Mouse (Mus musculus): Measurements from ENCODE around the gene Atp6v1e1. TPM values are rescaled to one million over a fixed set of nuclear protein-coding genes. Genes with fewer than 3 reads are reported as not detected.
A peak's percentile ranks its signal among the peaks of the same experiment; 100 is the strongest.

Atp6v1e1 gene
- polyA plus RNA-seq, 1 experiment from 2014 or later: 248 TPM

- no peak for ATAC-seq
- 97% methylated on average over 7 of the region's 7 CpGs for WGBS
- Histone ChIP-seq H3K27ac (ENCODE audit: low read length) (no peak overlapping the region), H3K27me3 (replicated peaks; ENCODE audit: control insufficient read depth, insufficient read depth, low read length) (no peaks in the 10 kb centered on the region), H3K36me3 (ENCODE audit: control insufficient read depth, insufficient read depth) (no peaks in the 10 kb centered on the region), H3K9ac (replicated peaks; ENCODE audit: low read depth, low read length) (no peak overlapping the region), H3K9me3 (ENCODE audit: control insufficient read depth, low read length) (no peaks in the 10 kb centered on the region), H3K4me2 (ENCODE audit: low read length) (no peak overlapping the region), H3K4me1 (replicated peaks; ENCODE audit: control insufficient read depth, insufficient read depth, low read length) (peaks cover 13% of the 10 kb centered on the region), H3K4me3 (replicated peaks; ENCODE audit: low read length) (no peak overlapping the region)
Observed at GRCm38 (mm10) chr6:120840258-120840657, 17.7 kb upstream of the Atp6v1e1 start.

- Histone ChIP-seq H3K4me1 (replicated peaks; ENCODE audit: control insufficient read depth, insufficient read depth, low read length) (peaks cover 13% of the 10 kb centered on the region), H3K27ac (ENCODE audit: low read length) (no peak overlapping the region), H3K9ac (replicated peaks; ENCODE audit: low read depth, low read length) (no peak overlapping the region; the same call in 1 of the 2 replicates), H3K4me2 (ENCODE audit: low read length) (peak overlapping the region; percentile 70), H3K27me3 (replicated peaks; ENCODE audit: control insufficient read depth, insufficient read depth, low read length) (no peaks in the 10 kb centered on the region), H3K9me3 (ENCODE audit: control insufficient read depth, low read length) (no peaks in the 10 kb centered on the region), H3K36me3 (ENCODE audit: control insufficient read depth, insufficient read depth) (no peaks in the 10 kb centered on the region), H3K4me3 (replicated peaks; ENCODE audit: low read length) (peak overlapping the region; percentile 88)
- whole genome bisulfite sequencing: 82% methylated on average over 1 of the region's 1 CpGs
- no peak for ATAC-seq
Observed at GRCm38 (mm10) chr6:120837152-120837530, 14.5 kb upstream of the Atp6v1e1 start.

GRCm38 (mm10) chr6:120836389-120837151, 14.0 kb upstream of the Atp6v1e1 start:
- Histone ChIP-seq H3K9ac (replicated peaks; ENCODE audit: low read depth, low read length) (peak overlapping the region; percentile 95), H3K36me3 (ENCODE audit: control insufficient read depth, insufficient read depth) (no peaks in the 10 kb centered on the region), H3K9me3 (ENCODE audit: control insufficient read depth, low read length) (no peaks in the 10 kb centered on the region), H3K27me3 (replicated peaks; ENCODE audit: control insufficient read depth, insufficient read depth, low read length) (no peaks in the 10 kb centered on the region), H3K27ac (ENCODE audit: low read length) (peak overlapping the region; percentile 91), H3K4me2 (ENCODE audit: low read length) (peak overlapping the region; percentile 70), H3K4me1 (replicated peaks; ENCODE audit: control insufficient read depth, insufficient read depth, low read length) (peaks cover 13% of the 10 kb centered on the region), H3K4me3 (replicated peaks; ENCODE audit: low read length) (peak overlapping the region; percentile 88)
- peak; percentile 78 for ATAC-seq
- WGBS: 3% methylated on average over 37 of the region's 37 CpGs

GRCm38 (mm10) chr6:120835474-120836374, 13.1 kb upstream of the Atp6v1e1 start, which contains the start of gene Bcl2l13:
Gene Bcl2l13 (plus strand): TSS chr6:120836212.
- Histone ChIP-seq H3K27ac (ENCODE audit: low read length) (peak within 1 kb of the TSS; percentile 91), H3K9me3 (ENCODE audit: control insufficient read depth, low read length) (no peaks in the 10 kb centered on the region), H3K36me3 (ENCODE audit: control insufficient read depth, insufficient read depth) (no peaks in the 10 kb centered on the region), H3K4me2 (ENCODE audit: low read length) (peak within 1 kb of the TSS; percentile 74), H3K27me3 (replicated peaks; ENCODE audit: control insufficient read depth, insufficient read depth, low read length) (no peaks in the 10 kb centered on the region), H3K4me3 (replicated peaks; ENCODE audit: low read length) (peak within 1 kb of the TSS; percentile 88), H3K4me1 (replicated peaks; ENCODE audit: control insufficient read depth, insufficient read depth, low read length) (peaks cover 13% of the 10 kb centered on the region), H3K9ac (replicated peaks; ENCODE audit: low read depth, low read length) (peak within 1 kb of the TSS; percentile 95)
- ATAC-seq: peak; percentile 95
- WGBS: 5% methylated on average over 40 of the region's 40 CpGs

GRCm38 (mm10) chr6:120834766-120835321, 12.3 kb upstream of the Atp6v1e1 start:
- H3K27me3 ChIP-seq (replicated peaks; ENCODE audit: control insufficient read depth, insufficient read depth, low read length): no peaks in the 10 kb centered on the region
- ATAC-seq: no peak
- H3K9me3 ChIP-seq (ENCODE audit: control insufficient read depth, low read length): no peaks in the 10 kb centered on the region
- H3K4me3 ChIP-seq (replicated peaks; ENCODE audit: low read length): no peak overlapping the region
- H3K4me2 ChIP-seq (ENCODE audit: low read length): no peak overlapping the region
- H3K36me3 ChIP-seq (ENCODE audit: control insufficient read depth, insufficient read depth): no peaks in the 10 kb centered on the region
- H3K27ac ChIP-seq (ENCODE audit: low read length): no peak overlapping the region
- H3K9ac ChIP-seq (replicated peaks; ENCODE audit: low read depth, low read length): no peak overlapping the region
- WGBS: 92% methylated on average over 4 of the region's 4 CpGs
- peaks cover 13% of the 10 kb centered on the region for H3K4me1 ChIP-seq (replicated peaks; ENCODE audit: control insufficient read depth, insufficient read depth, low read length)

GRCm38 (mm10) chr6:120832097-120832496, 9.5 kb upstream of the Atp6v1e1 start:
- no peak overlapping the region for H3K4me2 ChIP-seq (ENCODE audit: low read length)
- H3K4me1 ChIP-seq (replicated peaks; ENCODE audit: control insufficient read depth, insufficient read depth, low read length): peaks cover 7% of the 10 kb centered on the region
- no peak overlapping the region for H3K27ac ChIP-seq (ENCODE audit: low read length)
- no peaks in the 10 kb centered on the region for H3K9me3 ChIP-seq (ENCODE audit: control insufficient read depth, low read length)
- WGBS: 79% methylated on average over 4 of the region's 4 CpGs
- no peaks in the 10 kb centered on the region for H3K27me3 ChIP-seq (replicated peaks; ENCODE audit: control insufficient read depth, insufficient read depth, low read length)
- H3K9ac ChIP-seq (replicated peaks; ENCODE audit: low read depth, low read length): no peak overlapping the region
- no peak for ATAC-seq
- no peaks in the 10 kb centered on the region for H3K36me3 ChIP-seq (ENCODE audit: control insufficient read depth, insufficient read depth)
- H3K4me3 ChIP-seq (replicated peaks; ENCODE audit: low read length): no peak overlapping the region

GRCm38 (mm10) chr6:120830866-120831608, 8.4 kb upstream of the Atp6v1e1 start:
- Histone ChIP-seq H3K36me3 (ENCODE audit: control insufficient read depth, insufficient read depth) (no peaks in the 10 kb centered on the region), H3K27me3 (replicated peaks; ENCODE audit: control insufficient read depth, insufficient read depth, low read length) (no peaks in the 10 kb centered on the region), H3K27ac (ENCODE audit: low read length) (no peak overlapping the region), H3K9me3 (ENCODE audit: control insufficient read depth, low read length) (no peaks in the 10 kb centered on the region), H3K4me3 (replicated peaks; ENCODE audit: low read length) (no peak overlapping the region), H3K9ac (replicated peaks; ENCODE audit: low read depth, low read length) (no peak overlapping the region), H3K4me2 (ENCODE audit: low read length) (no peak overlapping the region), H3K4me1 (replicated peaks; ENCODE audit: control insufficient read depth, insufficient read depth, low read length) (peaks cover 3% of the 10 kb centered on the region; the same call in 1 of the 2 replicates)
- 62% methylated on average over 4 of the region's 4 CpGs for whole genome bisulfite sequencing
- no peak for ATAC-seq

- 59% methylated on average over 1 of the region's 1 CpGs for WGBS
- Histone ChIP-seq H3K27me3 (replicated peaks; ENCODE audit: control insufficient read depth, insufficient read depth, low read length) (no peaks in the 10 kb centered on the region), H3K9me3 (ENCODE audit: control insufficient read depth, low read length) (no peaks in the 10 kb centered on the region), H3K4me3 (replicated peaks; ENCODE audit: low read length) (no peak overlapping the region), H3K27ac (ENCODE audit: low read length) (no peak overlapping the region), H3K36me3 (ENCODE audit: control insufficient read depth, insufficient read depth) (no peaks in the 10 kb centered on the region), H3K9ac (replicated peaks; ENCODE audit: low read depth, low read length) (no peak overlapping the region), H3K4me1 (replicated peaks; ENCODE audit: control insufficient read depth, insufficient read depth, low read length) (no peaks in the 10 kb centered on the region), H3K4me2 (ENCODE audit: low read length) (no peak overlapping the region)
- ATAC-seq: no peak
Observed at GRCm38 (mm10) chr6:120830056-120830455, 7.5 kb upstream of the Atp6v1e1 start.
